Mouse (Mus musculus) heart, postnatal 4 days (tissue): ENCODE measurements at regions not wholly inside any gene's neighbourhood (a gene's known extent, or its start where the extent isn't known, plus 50 kb on each side); places are given as distances from the start of the nearest gene placed in this dataset.

Experiments used
- DNase-seq: peaks from one replicate; pipeline ENCODE4 v3.0.0; 2021

DNA sequence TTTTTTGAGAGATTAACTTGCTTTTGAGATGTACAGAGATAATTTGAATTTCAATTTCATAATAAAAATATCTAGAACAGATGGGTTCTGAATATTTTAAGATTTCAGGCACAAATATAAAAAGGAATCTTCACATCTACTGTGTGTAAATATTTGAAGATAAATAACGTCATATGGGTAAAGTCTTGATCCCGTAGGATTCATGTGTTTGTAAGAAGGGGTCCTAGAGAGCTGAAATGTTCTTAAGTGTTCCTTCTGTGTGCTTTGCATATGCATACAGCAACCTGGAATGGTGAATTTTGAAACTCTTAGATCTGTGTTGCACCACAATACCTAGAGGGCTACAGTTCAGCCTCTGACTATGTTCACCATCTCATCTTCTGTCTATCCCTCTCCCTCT, 131.4 kb upstream of the Slc35b3 start:
- DNase-seq: no peak

DNA sequence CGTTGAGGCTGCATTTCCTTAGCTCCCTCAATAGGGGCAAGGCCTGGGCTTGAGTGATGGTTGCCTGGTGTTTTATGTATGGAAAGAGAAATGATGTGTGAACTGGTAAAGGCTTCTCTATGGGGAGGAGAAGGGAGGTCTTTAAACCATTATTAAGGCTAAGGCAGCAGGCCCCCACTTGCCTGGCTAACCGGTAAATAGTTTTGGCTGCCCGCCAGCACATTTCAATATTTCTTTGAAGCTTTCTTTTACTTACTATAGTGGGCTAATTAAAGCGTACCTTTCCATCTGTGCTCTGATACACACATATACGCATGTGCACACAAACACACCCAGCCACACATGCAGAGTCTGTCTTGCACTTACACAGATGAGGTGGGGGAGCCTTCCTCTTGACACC, 123.9 kb upstream of the Slc35b3 start:
- no peak for DNase-seq

DNA sequence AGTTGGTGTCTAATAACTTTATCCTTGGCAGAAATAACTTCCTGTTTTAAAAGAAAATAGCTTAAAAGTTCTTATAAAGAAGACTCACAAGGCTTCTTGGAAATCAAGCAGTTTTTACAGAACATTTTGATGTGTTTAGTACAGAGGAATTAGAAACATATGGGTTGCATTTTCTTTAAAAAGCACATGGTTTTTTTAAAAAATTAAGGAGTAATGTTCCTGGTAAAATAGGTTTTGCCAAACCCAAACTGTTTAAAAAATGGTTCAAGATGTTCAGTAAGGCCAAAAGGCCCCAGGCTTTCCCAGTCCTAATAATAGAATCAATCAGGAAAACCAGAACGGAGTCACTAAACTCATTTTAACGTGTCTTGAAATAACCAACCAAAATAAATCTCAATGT, 113.5 kb upstream of the Slc35b3 start:
- no peak for DNase-seq

DNA sequence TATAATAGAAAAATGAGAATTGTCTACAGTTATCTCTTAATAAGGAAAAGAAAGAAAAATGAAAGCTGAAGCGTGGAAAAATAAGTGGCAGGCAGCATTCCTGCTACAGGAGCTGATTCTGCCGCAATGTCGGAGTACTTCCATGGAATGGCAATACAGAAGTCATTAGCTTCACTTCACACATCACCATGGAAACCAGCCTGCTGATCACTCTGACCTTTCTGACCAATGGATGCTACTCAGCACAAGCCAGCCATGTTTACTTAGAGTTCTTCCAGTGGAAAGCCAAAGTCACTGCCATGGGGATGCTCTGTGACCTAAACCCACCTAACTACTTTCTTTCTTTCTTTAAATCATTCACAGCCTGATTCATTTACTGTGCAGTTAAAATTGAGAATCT, 71.6 kb upstream of the Slc35b3 start:
- no peak for DNase-seq

DNA sequence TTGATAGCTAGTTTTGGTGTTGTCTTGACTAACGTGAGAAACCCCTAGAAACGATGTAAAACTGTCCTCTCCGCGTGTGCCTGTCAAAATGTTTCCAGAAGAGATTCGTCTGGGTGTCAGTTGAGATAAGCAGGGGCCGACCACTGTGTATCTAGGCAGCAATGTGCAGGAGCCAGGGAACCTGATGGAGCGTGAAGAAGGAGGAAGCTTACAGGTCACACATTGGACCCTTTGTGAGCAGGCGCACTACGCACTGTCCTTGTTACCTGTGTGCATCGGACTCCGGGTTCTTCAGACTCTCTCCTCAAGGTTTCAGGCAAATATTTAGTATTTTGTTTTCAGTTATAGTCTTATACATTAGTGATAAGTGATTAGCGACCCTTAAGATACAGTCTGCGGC, 59.5 kb upstream of the Slc35b3 start:
- no peak for DNase-seq

DNA sequence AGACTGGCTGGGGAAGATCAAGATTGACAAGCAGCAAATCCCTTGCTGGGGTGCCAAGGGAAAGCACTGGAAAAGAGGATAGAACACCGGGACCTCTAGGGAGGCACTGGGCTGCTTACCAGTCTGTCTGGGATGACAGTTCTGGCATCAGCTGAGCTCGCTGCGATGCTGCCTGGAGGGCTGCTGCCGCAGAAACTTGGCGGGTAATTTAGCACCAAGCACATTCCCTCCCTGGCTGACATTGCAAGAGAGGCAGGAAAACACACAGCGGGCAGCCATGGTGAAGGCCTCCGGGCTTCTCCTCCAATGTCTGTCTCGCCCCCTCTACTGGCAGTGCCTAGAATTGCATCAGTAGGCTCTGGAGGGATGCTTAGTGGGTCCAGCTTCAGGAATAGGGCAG, 51.0 kb upstream of the Slc35b3 start:
- peak; percentile 83 for DNase-seq
